Mouse (Mus musculus): Measurements from ENCODE around the gene Sall4.

DNA sequence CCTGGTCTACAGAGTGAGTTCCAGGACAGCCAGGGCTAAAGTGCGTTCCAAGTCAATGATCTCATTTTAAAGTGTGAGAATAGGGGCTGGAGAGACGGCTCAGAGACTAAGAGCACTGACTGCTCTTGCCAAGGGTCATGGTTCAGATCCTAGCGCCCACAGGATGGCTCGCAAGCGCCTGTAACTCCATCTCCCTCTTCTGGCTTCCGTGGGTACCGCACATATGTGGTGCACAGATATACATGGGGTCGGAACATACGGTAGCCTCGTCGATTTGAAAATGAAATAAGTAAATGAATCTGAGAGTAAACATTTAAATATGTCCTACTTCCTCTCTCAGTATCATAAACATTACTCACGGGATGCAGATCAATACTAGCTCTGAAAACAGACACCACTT, 38.0 kb downstream of the Sall4 start:
- TF ChIP-seq CTCF (IDR thresholded peaks at IDR 0.05; ENCODE audit: low read depth, low read length) (no peak), GATA2 (IDR thresholded peaks at IDR 0.05; ENCODE audit: borderline replicate concordance, low read depth, low read length) (no peak)

Data from G1E (cell line).